Mouse (Mus musculus) myocyte (in vitro differentiated cells): Measurements from ENCODE around the gene Spon1. TPM values are rescaled to one million over a fixed set of nuclear protein-coding genes. Genes with fewer than 3 reads are reported as not detected.

Source experiments
- H3K27me3 ChIP-seq: one replicate; pipeline ENCODE4 v1.6.1; 2011; ENCODE audit not compliant: control insufficient read depth, insufficient read depth, insufficient read length
- H3K36me3 ChIP-seq: one replicate; pipeline ENCODE4 v1.6.1; 2011; ENCODE audit not compliant: control insufficient read depth, insufficient read depth
- H3K4me2 ChIP-seq: one replicate; pipeline ENCODE4 v1.6.1; 2011; ENCODE audit warnings: low read depth, control low read depth
- H3K4me3 ChIP-seq: one replicate; pipeline ENCODE4 v1.5.1; 2011; ENCODE audit warnings: mild to moderate bottlenecking, control low read depth, moderate library complexity
- H3K79me2 ChIP-seq: one replicate; pipeline ENCODE4 v1.6.1; 2011; ENCODE audit not compliant: control insufficient read depth, insufficient read depth
- H3ac ChIP-seq: one replicate; pipeline ENCODE4 v1.6.1; 2011; ENCODE audit not compliant: control insufficient read depth, insufficient read length
- CEBPB ChIP-seq: IDR thresholded peaks from 2 replicates; pipeline ENCODE4 v1.6.1; 2011; ENCODE audit warnings: mild to moderate bottlenecking, moderate library complexity; ENCODE audit not compliant: poor library complexity, insufficient read depth, severe bottlenecking
- E2F4 ChIP-seq: IDR thresholded peaks from one replicate; pipeline ENCODE4 v1.6.1; 2011; ENCODE audit warnings: mild to moderate bottlenecking, control low read depth, moderate library complexity; ENCODE audit not compliant: insufficient read depth
- MAX ChIP-seq: IDR thresholded peaks from one replicate; pipeline ENCODE4 v1.6.1; 2011; ENCODE audit warnings: low read depth, mild to moderate bottlenecking, control low read depth
- MYOD1 ChIP-seq, 3 experiments: IDR thresholded peaks; one replicate each; pipeline ENCODE4 v1.6.1; 2011; ENCODE audit warnings: control low read depth in 2 of 3, low read depth in 2 of 3, mild to moderate bottlenecking in 2 of 3, moderate library complexity in 1 of 3; ENCODE audit not compliant: insufficient read length in 2 of 3, control insufficient read depth in 1 of 3
- MYOG ChIP-seq, 3 experiments: IDR thresholded peaks; one replicate each; pipeline ENCODE4 v1.6.1; 2011; ENCODE audit warnings: control low read depth in 2 of 3, low read depth in 2 of 3, mild to moderate bottlenecking in 2 of 3; ENCODE audit not compliant: insufficient read length in 2 of 3, control insufficient read depth in 1 of 3, insufficient read depth in 1 of 3
- POLR2A ChIP-seq: IDR thresholded peaks from one replicate; pipeline ENCODE4 v1.6.1; 2011; ENCODE audit warnings: low read depth, mild to moderate bottlenecking, control low read depth, moderate library complexity; ENCODE audit not compliant: insufficient read length
- POLR2AphosphoS2 ChIP-seq: IDR thresholded peaks from one replicate; pipeline ENCODE4 v1.6.1; 2011; ENCODE audit warnings: low read depth, control low read depth; ENCODE audit not compliant: insufficient read length
- REST ChIP-seq: IDR thresholded peaks from one replicate; pipeline ENCODE4 v1.6.1; 2011; ENCODE audit warnings: mild to moderate bottlenecking, control low read depth, moderate library complexity; ENCODE audit not compliant: insufficient read depth, insufficient read length
- SRF ChIP-seq: IDR thresholded peaks from one replicate; pipeline ENCODE4 v1.6.1; 2011; ENCODE audit warnings: low read depth; ENCODE audit not compliant: control insufficient read depth, insufficient read length
- TCF12 ChIP-seq: IDR thresholded peaks from one replicate; pipeline ENCODE4 v1.6.1; 2011; ENCODE audit warnings: mild to moderate bottlenecking, control low read depth; ENCODE audit not compliant: poor library complexity, insufficient read depth, severe bottlenecking
- TCF3 ChIP-seq: IDR thresholded peaks from one replicate; pipeline ENCODE4 v1.6.1; 2011; ENCODE audit warnings: low read depth, control low read depth; ENCODE audit not compliant: insufficient read length
- USF1 ChIP-seq: IDR thresholded peaks from one replicate; pipeline ENCODE4 v1.6.1; 2011; ENCODE audit warnings: low read depth, mild to moderate bottlenecking, control low read depth, moderate library complexity
- polyA plus RNA-seq: library from polyadenylated mRNA; unstranded; fragments of >200 nt; fragmentation: generic; extraction: Trizol; gene quantifications from one replicate; pipeline ENCODE4 v1.2.1, GENCODE M21; 2012; ENCODE audit warnings: missing spikeins

Gene Spon1
- polyA plus RNA-seq, 1 experiment, result 0.04 TPM

GRCm38 (mm10) chr7:113843150-113843549, 77.4 kb downstream of the Spon1 start:
- Histone ChIP-seq H3K4me3 (no peak overlapping the region), H3K36me3 (no peaks in the 10 kb centered on the region), H3ac (no peak overlapping the region), H3K4me2 (no peak overlapping the region), H3K27me3 (peaks cover 5% of the 10 kb centered on the region), H3K79me2 (no peaks in the 10 kb centered on the region)
- no peak for TF ChIP-seq POLR2AphosphoS2
- TF ChIP-seq MYOD1 (IDR thresholded peaks at IDR 0.05; ENCODE audit: control insufficient read depth in 1 of 3, insufficient read length in 2 of 3, low read depth in 2 of 3), result no peak
- TF ChIP-seq MAX, result no peak
- TF ChIP-seq CEBPB, result no peak
- no peak for TF ChIP-seq SRF
- TF ChIP-seq TCF12, result no peak
- no peak for TF ChIP-seq TCF3
- no peak for TF ChIP-seq USF1
- no peak for TF ChIP-seq E2F4
- no peak for TF ChIP-seq MYOG (IDR thresholded peaks at IDR 0.05; ENCODE audit: control insufficient read depth in 1 of 3, insufficient read depth in 1 of 3, insufficient read length in 2 of 3, low read depth in 2 of 3)
- no peak for TF ChIP-seq REST
- no peak for TF ChIP-seq POLR2A

DNA sequence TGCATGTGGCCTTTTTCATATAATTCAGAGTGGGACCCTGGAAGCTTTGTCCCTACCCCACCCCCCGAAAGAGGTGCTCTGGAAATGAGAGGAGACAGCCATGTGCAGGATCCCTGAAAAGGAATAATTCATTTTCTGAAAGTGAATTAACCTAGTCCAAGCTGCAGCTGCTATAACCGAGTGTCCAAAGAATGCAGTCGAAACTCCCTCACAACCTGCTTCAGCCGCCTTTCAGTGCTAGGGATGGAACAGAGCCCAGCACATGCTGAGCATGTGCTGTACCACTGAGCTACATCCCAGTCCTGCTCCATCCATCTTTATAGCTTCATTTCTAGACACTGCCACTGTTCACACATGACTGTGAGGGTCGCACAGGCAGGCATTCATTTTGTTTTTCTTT, 79.4 kb downstream of the Spon1 start:
- TF ChIP-seq SRF (no peak), USF1 (no peak), MYOG (IDR thresholded peaks at IDR 0.05; ENCODE audit: control insufficient read depth in 1 of 3, insufficient read depth in 1 of 3, insufficient read length in 2 of 3, low read depth in 2 of 3) (no peak), MYOD1 (IDR thresholded peaks at IDR 0.05; ENCODE audit: control insufficient read depth in 1 of 3, insufficient read length in 2 of 3, low read depth in 2 of 3) (no peak), TCF12 (no peak), MAX (no peak), TCF3 (no peak), E2F4 (no peak), REST (no peak), CEBPB (no peak), POLR2AphosphoS2 (no peak), POLR2A (no peak)
- Histone ChIP-seq H3K27me3 (peaks cover 5% of the 10 kb centered on the region), H3ac (no peak overlapping the region), H3K4me2 (no peak overlapping the region), H3K79me2 (no peaks in the 10 kb centered on the region), H3K4me3 (no peak overlapping the region), H3K36me3 (no peaks in the 10 kb centered on the region)

- no peak overlapping the region for H3K4me2 ChIP-seq
- TF ChIP-seq TCF12 (no peak), MYOG (IDR thresholded peaks at IDR 0.05; ENCODE audit: control insufficient read depth in 1 of 3, insufficient read depth in 1 of 3, insufficient read length in 2 of 3, low read depth in 2 of 3) (no peak), USF1 (no peak), CEBPB (no peak), POLR2A (no peak)
- H3K27me3 ChIP-seq, result peaks cover 9% of the 10 kb centered on the region
- H3K4me3 ChIP-seq, result no peak overlapping the region
- H3ac ChIP-seq, result no peak overlapping the region
- H3K79me2 ChIP-seq, result no peaks in the 10 kb centered on the region
- no peaks in the 10 kb centered on the region for H3K36me3 ChIP-seq
Measured at GRCm38 (mm10) chr7:113846553-113846952, 80.8 kb downstream of the Spon1 start.

GRCm38 (mm10) chr7:113847041-113847819, 81.4 kb downstream of the Spon1 start:
- Histone ChIP-seq H3K79me2 (no peaks in the 10 kb centered on the region), H3K27me3 (peaks cover 9% of the 10 kb centered on the region), H3K4me3 (no peak overlapping the region), H3ac (no peak overlapping the region), H3K4me2 (no peak overlapping the region), H3K36me3 (no peaks in the 10 kb centered on the region)
- TF ChIP-seq SRF, result no peak
- TF ChIP-seq E2F4, result no peak
- no peak for TF ChIP-seq REST
- TF ChIP-seq USF1, result no peak
- no peak for TF ChIP-seq POLR2A
- no peak for TF ChIP-seq POLR2AphosphoS2
- TF ChIP-seq MYOD1 (IDR thresholded peaks at IDR 0.05; ENCODE audit: control insufficient read depth in 1 of 3, insufficient read length in 2 of 3, low read depth in 2 of 3), result no peak
- TF ChIP-seq MYOG (IDR thresholded peaks at IDR 0.05; ENCODE audit: control insufficient read depth in 1 of 3, insufficient read depth in 1 of 3, insufficient read length in 2 of 3, low read depth in 2 of 3), result no peak
- no peak for TF ChIP-seq MAX
- TF ChIP-seq CEBPB, result no peak
- TF ChIP-seq TCF3, result no peak
- TF ChIP-seq TCF12, result no peak
